Mouse (Mus musculus) stomach, embryonic 14.5 days (tissue): ENCODE results near the gene Ccdc93. TPM values are rescaled to one million over a fixed set of nuclear protein-coding genes. Genes with fewer than 3 reads are reported as not detected.

Experiments used
- ATAC-seq: fragments of 200-750 bp; cut with Nextera tagmentation; 2 replicates; pipeline ENCODE4 v1.8.0; 2017; ENCODE audit warnings: low read depth, moderate TSS enrichment; ENCODE audit not compliant: insufficient number of reproducible peaks, insufficient read depth, low FRiP score
- H3K27ac ChIP-seq: fragments of 300-500 bp; sonication (generic); 2 replicates; pipeline ENCODE4 v1.5.1; 2014; ENCODE audit warnings: mild to moderate bottlenecking, low read length, moderate library complexity, mixed read lengths
- H3K27me3 ChIP-seq: fragments of 300-500 bp; sonication (generic); 2 replicates; pipeline ENCODE4 v1.6.1; 2014; ENCODE audit warnings: low read length, control low read depth, mixed read lengths; ENCODE audit not compliant: control insufficient read depth, insufficient read depth
- H3K36me3 ChIP-seq: fragments of 300-500 bp; sonication (generic); 2 replicates; pipeline ENCODE4 v1.6.1; 2014; ENCODE audit warnings: mild to moderate bottlenecking, control low read depth, low read length, moderate library complexity, mixed read lengths; ENCODE audit not compliant: control insufficient read depth, insufficient read depth
- H3K4me1 ChIP-seq: fragments of 300-500 bp; sonication (generic); 2 replicates; pipeline ENCODE4 v1.6.1; 2014; ENCODE audit warnings: low read length, control low read depth, mixed read lengths; ENCODE audit not compliant: control insufficient read depth, insufficient read depth
- H3K4me2 ChIP-seq: fragments of 300-500 bp; sonication (generic); replicated peaks from 2 replicates; pipeline ENCODE4 v1.6.1; 2014; ENCODE audit warnings: low read depth, low read length, control low read depth
- H3K4me3 ChIP-seq: fragments of 300-500 bp; sonication (generic); 2 replicates; pipeline ENCODE4 v1.5.1; 2014; ENCODE audit warnings: low read depth, low read length, control low read depth
- H3K9ac ChIP-seq: fragments of 300-500 bp; sonication (generic); replicated peaks from 2 replicates; pipeline ENCODE4 v1.6.1; 2014; ENCODE audit warnings: low read depth, mild to moderate bottlenecking, control low read depth, low read length, moderate library complexity, mixed read lengths
- H3K9me3 ChIP-seq: fragments of 300-500 bp; sonication (generic); 2 replicates; pipeline ENCODE4 v1.6.1; 2016; ENCODE audit warnings: low read depth, low read length, control low read depth; ENCODE audit not compliant: control insufficient read depth
- WGBS: fragments of 180-500 bp; shearing (Covaris S2); extraction: QIAGEN DNeasy Blood & Tissue Kit; methylation state at CpG from one replicate; pipeline ENCODE4 v1.1.7; 2014; 5-methylcytosine and 5-hydroxymethylcytosine counted together
- polyA plus RNA-seq: library from polyadenylated mRNA; unstranded; fragments of >200 nt; fragmentation: Nextera tagmentation; extraction: Ambion mirVana; gene quantifications from 2 replicates; pipeline ENCODE4 v1.2.1, GENCODE M21; 2014

Ccdc93 gene
- polyA plus RNA-seq, 1 experiment from 2014 or later: 14.0 TPM

DNA sequence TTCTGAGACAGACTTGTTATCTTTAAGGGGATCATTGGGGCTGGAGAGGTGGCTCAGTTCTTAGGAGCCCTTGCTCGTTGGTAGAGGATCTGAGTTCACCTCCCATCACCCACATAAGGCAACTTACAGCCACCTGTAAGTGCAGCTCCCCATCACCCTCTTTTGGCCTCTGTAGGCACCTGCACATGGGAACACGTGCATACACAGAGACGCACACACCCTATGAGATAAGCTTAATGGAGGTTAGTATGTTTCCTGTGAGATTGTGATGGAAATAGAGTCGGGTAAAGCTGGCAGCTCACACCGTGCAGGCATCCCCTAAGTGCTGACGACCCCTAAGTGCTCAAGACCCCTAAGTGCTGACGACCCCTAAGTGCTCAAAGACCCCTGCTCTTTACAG, 100.6 kb downstream of the Ccdc93 start:
- 59% methylated on average over 7 of the region's 7 CpGs for WGBS
- ATAC-seq: no peak
- Histone ChIP-seq H3K27ac (no peak overlapping the region), H3K27me3 (peaks cover 11% of the 10 kb centered on the region; the same call in 1 of the 2 replicates), H3K9me3 (no peaks in the 10 kb centered on the region), H3K4me3 (no peak overlapping the region), H3K9ac (no peak overlapping the region), H3K4me2 (no peak overlapping the region), H3K36me3 (no peaks in the 10 kb centered on the region), H3K4me1 (peaks cover 6% of the 10 kb centered on the region; the same call in 1 of the 2 replicates)

DNA sequence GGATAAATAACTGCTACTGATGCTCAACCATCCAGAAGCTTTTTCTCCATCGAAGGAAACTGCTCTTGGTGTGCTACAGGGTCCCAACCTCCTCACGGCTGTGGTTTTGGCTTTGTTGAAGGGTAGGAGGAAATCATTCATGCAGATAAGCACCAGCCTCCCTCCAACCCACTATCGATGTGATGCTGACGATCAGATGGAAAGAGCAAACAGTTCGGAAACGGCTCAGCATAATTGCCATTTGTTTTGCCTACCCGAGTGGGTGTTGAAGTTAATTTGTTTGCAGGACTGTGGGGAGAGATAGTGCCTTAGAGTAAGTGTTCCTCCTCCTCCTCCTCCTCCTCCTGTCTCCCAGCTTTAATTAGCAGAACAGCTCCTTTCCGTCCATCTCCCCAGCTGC, 109.5 kb downstream of the Ccdc93 start:
- no peak for ATAC-seq
- Histone ChIP-seq H3K4me2 (no peak overlapping the region), H3K9me3 (no peaks in the 10 kb centered on the region), H3K4me3 (no peak overlapping the region), H3K27ac (no peak overlapping the region), H3K9ac (no peak overlapping the region), H3K27me3 (no peaks in the 10 kb centered on the region), H3K36me3 (no peaks in the 10 kb centered on the region), H3K4me1 (no peaks in the 10 kb centered on the region)
- WGBS: 51% methylated on average over 8 of the region's 8 CpGs

DNA sequence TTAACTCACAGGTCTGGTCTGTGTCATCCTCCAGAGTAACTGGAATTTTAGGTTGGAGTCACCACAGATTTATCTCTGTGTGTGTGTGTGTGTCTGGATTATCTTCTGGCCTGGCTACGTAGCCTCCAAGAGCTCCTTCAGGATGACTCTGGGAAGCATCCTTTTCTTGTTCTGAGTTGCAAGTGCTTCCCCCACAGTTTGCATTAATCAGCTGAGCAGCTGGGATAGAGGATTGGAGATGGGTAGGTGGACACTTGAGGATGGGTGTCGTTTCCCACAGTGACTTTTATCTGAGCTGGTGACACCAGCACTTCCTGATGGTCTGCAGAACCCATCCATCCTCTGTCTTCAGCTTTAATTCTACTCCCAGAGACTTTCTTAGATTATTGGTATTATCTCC, 116.0 kb downstream of the Ccdc93 start:
- Histone ChIP-seq H3K9ac (no peak overlapping the region), H3K9me3 (no peaks in the 10 kb centered on the region), H3K4me3 (no peak overlapping the region), H3K4me1 (no peaks in the 10 kb centered on the region), H3K27ac (no peak overlapping the region), H3K4me2 (no peak overlapping the region), H3K27me3 (no peaks in the 10 kb centered on the region), H3K36me3 (no peaks in the 10 kb centered on the region)
- WGBS: 72% methylated on average over 2 of the region's 2 CpGs
- ATAC-seq: no peak

DNA sequence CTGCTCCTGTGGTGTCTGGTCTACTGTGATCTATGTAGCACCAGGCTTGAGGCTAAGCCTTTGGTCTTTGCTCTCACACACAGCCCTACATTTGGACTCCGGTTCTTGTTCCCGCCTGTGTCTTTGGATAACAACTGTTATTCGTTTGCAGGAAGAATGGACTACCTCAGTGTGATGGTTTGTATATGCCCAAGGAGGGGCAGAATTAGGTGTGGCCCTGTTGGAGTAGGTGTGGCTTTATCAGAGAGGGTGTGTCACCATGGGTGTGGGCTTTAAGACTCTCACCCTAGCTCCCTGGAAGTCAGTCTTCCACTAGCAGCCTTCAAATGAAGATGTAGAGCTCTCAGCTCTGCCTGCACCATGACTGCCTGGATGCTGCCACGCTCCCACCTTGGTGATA, 117.8 kb downstream of the Ccdc93 start:
- H3K9me3 ChIP-seq: no peaks in the 10 kb centered on the region
- no peaks in the 10 kb centered on the region for H3K4me1 ChIP-seq
- no peak overlapping the region for H3K4me3 ChIP-seq
- H3K4me2 ChIP-seq: no peak overlapping the region
- ATAC-seq: no peak
- H3K9ac ChIP-seq: no peak overlapping the region
- H3K36me3 ChIP-seq: peaks cover 10% of the 10 kb centered on the region
- WGBS: 87% methylated on average over 4 of the region's 4 CpGs
- H3K27ac ChIP-seq: no peak overlapping the region
- no peaks in the 10 kb centered on the region for H3K27me3 ChIP-seq

DNA sequence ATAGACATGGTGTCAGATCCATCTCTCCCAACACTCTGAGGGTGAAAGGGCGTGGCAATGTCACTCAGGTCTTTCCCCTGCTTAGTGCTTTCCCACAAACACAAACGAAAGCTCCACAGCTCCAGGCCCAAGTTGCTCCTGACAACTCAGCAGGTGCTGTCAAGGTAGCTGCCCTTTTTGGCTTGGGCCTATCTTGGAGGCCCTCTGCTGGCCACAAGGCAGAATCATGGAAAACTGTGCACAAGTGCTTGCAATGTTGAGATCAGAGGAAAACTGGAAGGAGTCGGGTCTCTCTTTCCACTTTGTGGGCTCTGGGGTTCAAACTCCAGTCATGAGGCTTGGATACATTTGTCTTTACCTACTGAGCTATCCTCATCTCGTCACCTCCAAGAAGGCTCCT, 118.6 kb downstream of the Ccdc93 start:
- H3K27me3 ChIP-seq: no peaks in the 10 kb centered on the region
- H3K9ac ChIP-seq: no peak overlapping the region
- no peak overlapping the region for H3K4me2 ChIP-seq
- H3K9me3 ChIP-seq: no peaks in the 10 kb centered on the region
- H3K36me3 ChIP-seq: peaks cover 14% of the 10 kb centered on the region
- no peak overlapping the region for H3K27ac ChIP-seq
- H3K4me3 ChIP-seq: no peak overlapping the region
- no peaks in the 10 kb centered on the region for H3K4me1 ChIP-seq
- no peak for ATAC-seq
- WGBS: 74% methylated on average over 4 of the region's 4 CpGs

DNA sequence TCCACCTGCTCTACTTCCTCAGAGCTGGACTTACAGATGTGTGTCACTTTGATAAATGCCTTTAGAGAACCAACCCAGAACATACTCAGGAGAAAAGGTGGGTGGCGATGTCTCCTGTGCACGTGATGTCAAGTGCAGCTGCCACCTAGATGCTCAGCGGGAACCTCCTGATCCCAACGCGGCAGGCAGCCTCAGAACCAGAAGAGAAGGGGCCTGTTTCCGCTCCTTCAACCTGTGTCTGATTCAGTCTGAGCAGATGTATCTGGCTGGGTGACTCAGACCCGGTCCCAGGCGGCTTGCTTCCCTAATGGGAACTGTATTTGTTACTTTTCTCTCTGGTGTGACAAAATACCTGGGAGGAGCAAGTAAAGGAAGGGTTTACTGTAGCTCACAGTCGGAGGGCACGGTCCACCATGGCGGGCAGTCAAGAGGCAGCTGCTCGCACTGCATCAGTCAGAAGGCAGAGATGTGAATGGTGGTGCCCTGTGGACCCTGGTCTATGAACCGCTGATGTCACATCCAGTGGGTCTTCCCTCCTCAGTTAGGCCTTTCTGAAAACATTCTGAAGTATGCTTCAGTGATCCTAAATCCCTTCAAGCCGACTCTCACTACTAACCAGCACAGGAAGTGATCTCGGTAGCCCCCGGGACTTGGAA, 120.1 kb downstream of the Ccdc93 start:
- no peaks in the 10 kb centered on the region for H3K9me3 ChIP-seq
- no peaks in the 10 kb centered on the region for H3K27me3 ChIP-seq
- ATAC-seq: no peak
- 86% methylated on average over 16 of the region's 16 CpGs for WGBS
- H3K4me1 ChIP-seq: no peaks in the 10 kb centered on the region
- peaks cover 28% of the 10 kb centered on the region for H3K36me3 ChIP-seq
- no peak overlapping the region for H3K4me3 ChIP-seq
- H3K27ac ChIP-seq: no peak overlapping the region
- H3K9ac ChIP-seq: no peak overlapping the region
- no peak overlapping the region for H3K4me2 ChIP-seq

DNA sequence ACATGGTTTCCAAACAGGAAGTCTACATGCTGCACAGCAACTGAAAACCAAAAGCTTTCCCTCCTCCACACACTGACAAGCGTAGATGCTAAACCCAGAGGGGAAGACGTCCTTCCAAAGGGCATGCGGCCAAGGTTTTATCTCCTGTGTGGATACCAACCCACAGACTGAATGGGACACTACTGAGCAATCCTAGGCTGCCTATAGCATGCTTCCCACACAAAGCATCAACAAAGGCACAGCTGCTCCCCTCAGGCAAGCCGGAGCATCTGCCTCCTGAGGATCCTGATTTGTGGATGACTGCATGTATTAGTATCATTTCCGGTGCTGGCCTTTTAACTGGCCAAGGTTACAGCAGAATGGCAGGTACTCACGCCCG, 120.6 kb downstream of the Ccdc93 start:
- 87% methylated on average over 7 of the region's 7 CpGs for WGBS
- no peak overlapping the region for H3K27ac ChIP-seq
- no peak overlapping the region for H3K4me2 ChIP-seq
- no peaks in the 10 kb centered on the region for H3K4me1 ChIP-seq
- H3K9me3 ChIP-seq: no peaks in the 10 kb centered on the region
- no peak overlapping the region for H3K4me3 ChIP-seq
- peaks cover 32% of the 10 kb centered on the region for H3K36me3 ChIP-seq
- ATAC-seq: no peak
- H3K27me3 ChIP-seq: no peaks in the 10 kb centered on the region
- no peak overlapping the region for H3K9ac ChIP-seq

Other genes with a start within 250 kb of the Ccdc93 start
- gene Insig2, start 98.5 kb upstream of the Ccdc93 start, polyA plus RNA-seq: 17.4 and 18.9 TPM in 2 replicates
- 0.42 TPM in 1 of 2 replicates, not detected in the other for gene Htr5b, start 97.4 kb downstream of the Ccdc93 start, polyA plus RNA-seq
- 68.6 and 73.9 TPM in 2 replicates for gene Ddx18, start 136.9 kb downstream of the Ccdc93 start, polyA plus RNA-seq